Mouse (Mus musculus) heart, postnatal 0 days (tissue): ENCODE measurements around the gene Slc35e3.

Source experiments
- CTCF ChIP-seq: IDR thresholded peaks from 2 replicates; pipeline ENCODE4 v1.5.1; 2016; ENCODE audit warnings: antibody characterized with exemption, control low read depth, low read depth
- EP300 ChIP-seq: IDR thresholded peaks from 2 replicates; pipeline ENCODE4 v1.6.1; 2016; ENCODE audit warnings: antibody characterized with exemption, low read depth

- TF ChIP-seq CTCF: no peak
- no peak for TF ChIP-seq EP300
These were observed 20.7 kb upstream of the Slc35e3 start for GRCm38 (mm10) chr10:117766896-117767160.
